Mouse (Mus musculus) lung, adult 18-20 months (tissue): ENCODE results near the gene Itga9.
A peak's percentile ranks its signal among the peaks of the same experiment; 100 is the strongest.

Source experiments
- DNase-seq, 2 experiments: peaks; one replicate each; pipeline ENCODE4 v3.0.0; 2022; ENCODE audit warnings: mixed read lengths in 2 of 2

The Itga9 gene

GRCm38 (mm10) chr9:118607701-118608401 is 1.4 kb downstream of the Itga9 start:
- no peak for DNase-seq

GRCm38 (mm10) chr9:118608556-118608955 is 2.1 kb downstream of the Itga9 start:
- peak in 1 of 2 experiments; percentile 45 for DNase-seq

GRCm38 (mm10) chr9:118610060-118610459 is 3.6 kb downstream of the Itga9 start:
- peak; percentile 43 to 54 for DNase-seq

GRCm38 (mm10) chr9:118611111-118611541 is 4.6 kb downstream of the Itga9 start:
- DNase-seq = peak; percentile 54 to 64

- DNase-seq = peak; percentile 40 to 65
Observed at GRCm38 (mm10) chr9:118611958-118612581, 5.6 kb downstream of the Itga9 start.

GRCm38 (mm10) chr9:118617237-118617636 is 10.7 kb downstream of the Itga9 start:
- DNase-seq = no peak

- DNase-seq = no peak
Observed at GRCm38 (mm10) chr9:118618732-118619250, 12.3 kb downstream of the Itga9 start.

GRCm38 (mm10) chr9:118620807-118621206 is 14.3 kb downstream of the Itga9 start:
- no peak for DNase-seq

GRCm38 (mm10) chr9:118621691-118622090 is 15.2 kb downstream of the Itga9 start:
- DNase-seq = no peak

- DNase-seq = peak; percentile 82 to 89
Observed at GRCm38 (mm10) chr9:118622376-118623166, 16.1 kb downstream of the Itga9 start.

GRCm38 (mm10) chr9:118623483-118623882 is 17.0 kb downstream of the Itga9 start:
- DNase-seq = peak in 1 of 2 experiments; percentile 26

- no peak for DNase-seq
Observed at GRCm38 (mm10) chr9:118624146-118624545, 17.7 kb downstream of the Itga9 start.

- DNase-seq = no peak
Observed at GRCm38 (mm10) chr9:118629763-118630379, 23.4 kb downstream of the Itga9 start.

GRCm38 (mm10) chr9:118631775-118632757 is 25.6 kb downstream of the Itga9 start:
- DNase-seq = no peak

GRCm38 (mm10) chr9:118632758-118633143 is 26.3 kb downstream of the Itga9 start:
- no peak for DNase-seq

- DNase-seq = no peak
Observed at GRCm38 (mm10) chr9:118638642-118639210, 32.2 kb downstream of the Itga9 start.

GRCm38 (mm10) chr9:118645698-118646355 is 39.3 kb downstream of the Itga9 start:
- DNase-seq = no peak

- DNase-seq = peak; percentile 61 to 81
Observed at GRCm38 (mm10) chr9:118647495-118647894, 41.0 kb downstream of the Itga9 start.

GRCm38 (mm10) chr9:118650976-118651375 is 44.5 kb downstream of the Itga9 start:
- DNase-seq = peak; percentile 77 to 83

- no peak for DNase-seq
Observed at GRCm38 (mm10) chr9:118651939-118652338, 45.4 kb downstream of the Itga9 start.

GRCm38 (mm10) chr9:118653436-118653835 is 46.9 kb downstream of the Itga9 start:
- no peak for DNase-seq
